1 mouse cellular context compared by ENCODE assay signal in the genomic region with DNA sequence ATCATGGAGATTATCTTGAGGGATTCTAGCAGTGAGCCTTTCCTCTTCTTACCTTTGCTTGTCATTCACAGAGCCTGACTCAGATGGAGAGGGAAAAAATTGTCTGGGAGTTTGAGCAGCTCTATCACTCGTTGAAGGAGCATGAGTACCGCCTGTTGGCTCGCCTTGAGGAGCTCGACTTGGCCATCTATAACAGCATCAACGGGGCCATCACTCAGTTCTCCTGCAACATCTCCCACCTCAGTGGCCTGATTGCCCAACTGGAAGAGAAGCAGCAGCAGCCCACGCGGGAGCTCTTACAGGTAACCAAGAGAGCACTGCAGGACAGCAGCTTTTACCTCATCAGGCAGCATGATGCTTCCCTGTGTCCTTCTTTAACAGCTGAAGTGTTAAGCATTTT.
A peak's percentile ranks its signal among the peaks of the same experiment; 100 is the strongest.
TF ChIP-seq lines count a peak whose summit lies in the region.

No protein-coding gene starts in this region.

TF ChIP-seq in MEL, 35 proteins besides CTCF, POLR2A, EP300 and RAD21:
- TF ChIP-seq POLR2AphosphoS2 (IDR thresholded peaks at IDR 0.05; ENCODE audit: low read length) = peak; percentile 29; the same call in 1 of the 2 replicates
- no peak for TF ChIP-seq ETS1 (IDR thresholded peaks at IDR 0.05; ENCODE audit: low read depth, low read length)
